Mouse (Mus musculus) liver, postnatal 0 days (tissue): ENCODE data around the gene Apmap. TPM values are rescaled to one million over a fixed set of nuclear protein-coding genes. Genes with fewer than 3 reads are reported as not detected.

ENCODE experiments used
- ATAC-seq: fragments of 200-750 bp; cut with Nextera tagmentation; 2 replicates; pipeline ENCODE4 v1.8.0; 2017; ENCODE audit warnings: mild to moderate bottlenecking, moderate library complexity
- DNase-seq: peaks from one replicate; pipeline ENCODE4 v3.0.0-alpha.2; 2016
- H3K27ac ChIP-seq: fragments of 300-500 bp; sonication (generic); 2 replicates; pipeline ENCODE4 v1.5.1; 2014; ENCODE audit warnings: antibody characterized with exemption, moderate library complexity, mild to moderate bottlenecking, low read depth
- H3K27me3 ChIP-seq: fragments of 300-500 bp; sonication (generic); 2 replicates; pipeline ENCODE4 v1.6.1; 2014; ENCODE audit warnings: low read length, control low read depth, mixed read lengths; ENCODE audit not compliant: insufficient read depth
- H3K36me3 ChIP-seq: fragments of 300-500 bp; sonication (generic); replicated peaks from 2 replicates; pipeline ENCODE4 v1.6.1; 2014; ENCODE audit warnings: mild to moderate bottlenecking, control low read depth, low read length, moderate library complexity, mixed read lengths; ENCODE audit not compliant: insufficient read depth
- H3K4me1 ChIP-seq: fragments of 300-500 bp; sonication (generic); 2 replicates; pipeline ENCODE4 v1.6.1; 2014; ENCODE audit warnings: antibody characterized with exemption, mild to moderate bottlenecking, control low read depth; ENCODE audit not compliant: insufficient read depth
- H3K4me2 ChIP-seq: fragments of 300-500 bp; sonication (generic); 2 replicates; pipeline ENCODE4 v1.6.1; 2014; ENCODE audit warnings: low read depth, mild to moderate bottlenecking, low read length, moderate library complexity, mixed read lengths
- H3K4me3 ChIP-seq: fragments of 300-500 bp; sonication (generic); 2 replicates; pipeline ENCODE4 v1.5.1; 2014; ENCODE audit warnings: low read depth, low read length
- H3K9ac ChIP-seq: fragments of 300-500 bp; sonication (generic); replicated peaks from 2 replicates; pipeline ENCODE4 v1.6.1; 2014; ENCODE audit warnings: mild to moderate bottlenecking, moderate library complexity
- H3K9me3 ChIP-seq: fragments of 300-500 bp; sonication (generic); 2 replicates; pipeline ENCODE4 v1.6.1; 2016; ENCODE audit warnings: mild to moderate bottlenecking, control low read depth, low read length, mixed read lengths
- CTCF ChIP-seq: sonication (generic); IDR thresholded peaks from 2 replicates; pipeline ENCODE4 v1.5.1; 2016; ENCODE audit warnings: antibody characterized with exemption, low read depth
- EP300 ChIP-seq: IDR thresholded peaks from 2 replicates; pipeline ENCODE4 v1.6.1; 2016; ENCODE audit warnings: antibody characterized with exemption, low read depth, mild to moderate bottlenecking
- WGBS: fragments of 180-500 bp; shearing (Covaris S2); extraction: QIAGEN DNeasy Blood & Tissue Kit; methylation state at CpG from one replicate; pipeline ENCODE4 v1.1.7; 2014; ENCODE audit not compliant: insufficient replicate concordance; 5-methylcytosine and 5-hydroxymethylcytosine counted together
- polyA plus RNA-seq: library from polyadenylated mRNA; unstranded; fragments of >200 nt; fragmentation: Nextera tagmentation; extraction: Ambion mirVana; gene quantifications from 2 replicates; pipeline ENCODE4 v1.2.1, GENCODE M21; 2015

The Apmap gene
- polyA plus RNA-seq, 1 experiment from 2014 or later, result 46.0 TPM

GRCm38 (mm10) chr2:150604802-150605201 is 3.6 kb downstream of the Apmap start:
- Histone ChIP-seq H3K36me3 (no peaks in the 10 kb centered on the region), H3K4me3 (no peak overlapping the region), H3K27me3 (no peaks in the 10 kb centered on the region), H3K4me1 (peaks cover 12% of the 10 kb centered on the region), H3K9ac (no peak overlapping the region), H3K4me2 (no peak overlapping the region), H3K27ac (no peak overlapping the region), H3K9me3 (no peaks in the 10 kb centered on the region)
- TF ChIP-seq CTCF (no peak), EP300 (no peak)
- ATAC-seq (no peak), DNase-seq (no peak)
- WGBS, result 59% methylated on average over 2 of the region's 2 CpGs

- H3K4me1 ChIP-seq, result peaks cover 2% of the 10 kb centered on the region
- H3K4me3 ChIP-seq, result no peak overlapping the region
- H3K9me3 ChIP-seq, result no peaks in the 10 kb centered on the region
- H3K4me2 ChIP-seq, result no peak overlapping the region
- no peak overlapping the region for H3K27ac ChIP-seq
- no peak for TF ChIP-seq CTCF
- no peak for TF ChIP-seq EP300
- H3K9ac ChIP-seq, result no peak overlapping the region
- ATAC-seq (no peak), DNase-seq (no peak)
- no peaks in the 10 kb centered on the region for H3K27me3 ChIP-seq
- WGBS, result 79% methylated on average over 2 of the region's 2 CpGs
- peaks cover 3% of the 10 kb centered on the region; the same call in 1 of the 2 replicates for H3K36me3 ChIP-seq
Observed at GRCm38 (mm10) chr2:150602166-150602565, 6.2 kb downstream of the Apmap start.

- 76% methylated on average over 2 of the region's 2 CpGs for WGBS
- Histone ChIP-seq H3K27me3 (no peaks in the 10 kb centered on the region), H3K9me3 (no peaks in the 10 kb centered on the region), H3K9ac (no peak overlapping the region), H3K4me2 (no peak overlapping the region), H3K4me1 (no peaks in the 10 kb centered on the region), H3K36me3 (peaks cover 12% of the 10 kb centered on the region), H3K4me3 (no peak overlapping the region), H3K27ac (no peak overlapping the region)
- ATAC-seq (no peak), DNase-seq (no peak)
- TF ChIP-seq EP300, result no peak
- no peak for TF ChIP-seq CTCF
Observed at GRCm38 (mm10) chr2:150600263-150600662, 8.1 kb downstream of the Apmap start.

GRCm38 (mm10) chr2:150595411-150596190 is 12.8 kb downstream of the Apmap start:
- no peak for DNase-seq
- Histone ChIP-seq H3K4me2 (no peak overlapping the region), H3K4me1 (no peaks in the 10 kb centered on the region), H3K36me3 (peaks cover 23% of the 10 kb centered on the region), H3K9ac (no peak overlapping the region), H3K9me3 (no peaks in the 10 kb centered on the region), H3K4me3 (no peak overlapping the region), H3K27me3 (no peaks in the 10 kb centered on the region), H3K27ac (no peak overlapping the region)
- WGBS, result 83% methylated on average over 3 of the region's 3 CpGs
- TF ChIP-seq EP300 (no peak), CTCF (no peak)
- no peak for ATAC-seq

GRCm38 (mm10) chr2:150589076-150589475 is 19.3 kb downstream of the Apmap start:
- DNase-seq, result no peak
- 86% methylated on average over 11 of the region's 11 CpGs for WGBS
- Histone ChIP-seq H3K4me2 (no peak overlapping the region), H3K4me3 (no peak overlapping the region), H3K36me3 (peaks cover 51% of the 10 kb centered on the region), H3K27ac (no peak overlapping the region), H3K9ac (no peak overlapping the region), H3K9me3 (no peaks in the 10 kb centered on the region), H3K27me3 (no peaks in the 10 kb centered on the region), H3K4me1 (no peaks in the 10 kb centered on the region)
- TF ChIP-seq CTCF, result no peak
- no peak for TF ChIP-seq EP300
- ATAC-seq, result no peak

- H3K27ac ChIP-seq, result no peak overlapping the region
- TF ChIP-seq CTCF, result no peak
- no peak for TF ChIP-seq EP300
- H3K4me2 ChIP-seq, result no peak overlapping the region
- 54% methylated on average over 1 of the region's 1 CpGs for WGBS
- H3K9ac ChIP-seq, result no peak overlapping the region
- no peaks in the 10 kb centered on the region for H3K9me3 ChIP-seq
- H3K4me1 ChIP-seq, result no peaks in the 10 kb centered on the region
- DNase-seq, result no peak
- H3K4me3 ChIP-seq, result no peak overlapping the region
- no peaks in the 10 kb centered on the region for H3K27me3 ChIP-seq
- peaks cover 21% of the 10 kb centered on the region for H3K36me3 ChIP-seq
- ATAC-seq, result no peak
Observed at GRCm38 (mm10) chr2:150579628-150580027, 28.7 kb downstream of the Apmap start.
